Mouse (Mus musculus): ENCODE measurements at regions not wholly inside any gene's neighbourhood (a gene's known extent, or its start where the extent isn't known, plus 50 kb on each side); places are given as distances from the start of the nearest gene placed in this dataset.

GRCm38 (mm10) chr15:13455560-13456219 is 282.2 kb upstream of the Cdh6 start:
- no peak for DNase-seq (ENCODE audit: extremely low spot score)

- DNase-seq (ENCODE audit: extremely low spot score), result no peak
Observed at GRCm38 (mm10) chr15:13450385-13450784, 276.9 kb upstream of the Cdh6 start.

- DNase-seq (ENCODE audit: extremely low spot score), result no peak
Observed at GRCm38 (mm10) chr15:13434608-13435007, 261.1 kb upstream of the Cdh6 start.

GRCm38 (mm10) chr15:13432971-13433370 is 259.5 kb upstream of the Cdh6 start:
- DNase-seq (ENCODE audit: extremely low spot score), result no peak

GRCm38 (mm10) chr15:13419616-13420015 is 246.1 kb upstream of the Cdh6 start:
- DNase-seq (ENCODE audit: extremely low spot score), result peak; percentile 42

- no peak for DNase-seq (ENCODE audit: extremely low spot score)
Observed at GRCm38 (mm10) chr15:13410065-13410688, 236.7 kb upstream of the Cdh6 start.

- peak; percentile 58 for DNase-seq (ENCODE audit: extremely low spot score)
Observed at GRCm38 (mm10) chr15:13393155-13393554, 219.7 kb upstream of the Cdh6 start.

GRCm38 (mm10) chr15:13391331-13391730 is 217.9 kb upstream of the Cdh6 start:
- no peak for DNase-seq (ENCODE audit: extremely low spot score)

GRCm38 (mm10) chr15:13384815-13385214 is 211.3 kb upstream of the Cdh6 start:
- no peak for DNase-seq (ENCODE audit: extremely low spot score)

GRCm38 (mm10) chr15:13375590-13375989 is 202.1 kb upstream of the Cdh6 start:
- no peak for DNase-seq (ENCODE audit: extremely low spot score)

- DNase-seq (ENCODE audit: extremely low spot score), result no peak
Observed at GRCm38 (mm10) chr15:13368799-13369198, 195.3 kb upstream of the Cdh6 start.

- DNase-seq (ENCODE audit: extremely low spot score), result no peak
Observed at GRCm38 (mm10) chr15:13367291-13367954, 193.9 kb upstream of the Cdh6 start.

GRCm38 (mm10) chr15:13366606-13367005 is 193.1 kb upstream of the Cdh6 start:
- no peak for DNase-seq (ENCODE audit: extremely low spot score)

GRCm38 (mm10) chr15:13360741-13361140 is 187.3 kb upstream of the Cdh6 start:
- no peak for DNase-seq (ENCODE audit: extremely low spot score)

GRCm38 (mm10) chr15:13359026-13359425 is 185.6 kb upstream of the Cdh6 start:
- DNase-seq (ENCODE audit: extremely low spot score), result no peak

- DNase-seq (ENCODE audit: extremely low spot score), result no peak
Observed at GRCm38 (mm10) chr15:13350321-13350720, 176.8 kb upstream of the Cdh6 start.

GRCm38 (mm10) chr15:13336392-13336791 is 162.9 kb upstream of the Cdh6 start:
- no peak for DNase-seq (ENCODE audit: extremely low spot score)

GRCm38 (mm10) chr15:13324439-13324838 is 151.0 kb upstream of the Cdh6 start:
- DNase-seq (ENCODE audit: extremely low spot score), result no peak

GRCm38 (mm10) chr15:13320599-13321348 is 147.3 kb upstream of the Cdh6 start:
- DNase-seq (ENCODE audit: extremely low spot score), result no peak

GRCm38 (mm10) chr15:13304562-13304961 is 131.1 kb upstream of the Cdh6 start:
- DNase-seq (ENCODE audit: extremely low spot score), result no peak

- DNase-seq (ENCODE audit: extremely low spot score), result no peak
Observed at GRCm38 (mm10) chr15:13303456-13303855, 130.0 kb upstream of the Cdh6 start.

- DNase-seq (ENCODE audit: extremely low spot score), result no peak
Observed at GRCm38 (mm10) chr15:13302672-13303071, 129.2 kb upstream of the Cdh6 start.

All from embryo, embryonic 9.5 days (tissue).